19 mouse cellular contexts compared by ENCODE assay signal in genomic region chr4:141129190-141129710, GRCm38 (mm10). TPM values are rescaled to one million over a fixed set of nuclear protein-coding genes. Genes with fewer than 3 reads are reported as not detected.
DNase-seq lines count a peak whose midpoint lies in the region; ATAC-seq and TF ChIP-seq lines count a peak whose summit lies in the region.
"Had no signal": no experiment of that assay in that cellular context is flagged by ENCODE, and none has a peak within 500 bp of the region (broad histone marks: within the 10 kb centered on the region; RNA-seq: fewer than 3 reads in every experiment).

No protein-coding gene starts in this region.

- WGBS in lung, embryonic 16.5 days, result 39% methylated on average over 6 of the region's 6 CpGs
- 55% methylated on average over 6 of the region's 6 CpGs for WGBS in liver, embryonic 12.5 days (ENCODE audit: insufficient replicate concordance)
- 18% methylated on average over 6 of the region's 6 CpGs for WGBS in stomach, postnatal 0 days

- peak; percentile 29 for DNase-seq in embryo, embryonic 10 days (ENCODE audit: low spot score)
- no peak for DNase-seq in embryo, embryonic 9.5 days (ENCODE audit: extremely low spot score)
- DNase-seq in lung, postnatal 4 days, result no peak
- DNase-seq in stomach, postnatal 0 days (ENCODE audit: low spot score), result peak; percentile 72
- DNase-seq in frontal cortex, adult 2 months (ENCODE audit: extremely low spot score in 1 of 2, low spot score in 1 of 2), result no peak
- no peak for DNase-seq in ovary, adult 18-20 months (ENCODE audit: low spot score)
- DNase-seq: adrenal gland, adult 8-10 months; cerebellum, adult 8-10 months; gastrocnemius, postnatal 14 days; heart, postnatal 4 days; kidney, adult 11 months had no signal

- ATAC-seq in lung, embryonic 16.5 days (ENCODE audit: low read depth), result peak; percentile 15; the same call in 1 of the 2 replicates
- no peak for ATAC-seq in liver, embryonic 12.5 days
- ATAC-seq in stomach, postnatal 0 days (ENCODE audit: low FRiP score, low TSS enrichment), result peak; percentile 22; the same call in 1 of the 2 replicates
- ATAC-seq: forebrain, embryonic 13.5 days had no signal

- H3K4me1 ChIP-seq in lung, embryonic 16.5 days (replicated peaks; ENCODE audit: control insufficient read depth, insufficient read depth, low read length), result peaks cover 48% of the 10 kb centered on the region
- H3K4me1 ChIP-seq in liver, embryonic 12.5 days, result peaks cover 74% of the 10 kb centered on the region
- peaks cover 9% of the 10 kb centered on the region for H3K4me1 ChIP-seq in stomach, postnatal 0 days (replicated peaks; ENCODE audit: control insufficient read depth, insufficient read depth)

- TF ChIP-seq CTCF in stomach, postnatal 0 days (IDR thresholded peaks at IDR 0.05; ENCODE audit: low read depth), result no peak

- H3K4me2 ChIP-seq in lung, embryonic 16.5 days (ENCODE audit: low read depth, low read length), result no peak overlapping the region
- H3K4me2 ChIP-seq in liver, embryonic 12.5 days, result no peak overlapping the region
- no peak overlapping the region for H3K4me2 ChIP-seq in stomach, postnatal 0 days (replicated peaks; ENCODE audit: low read depth)
- H3K4me2 ChIP-seq: forebrain, embryonic 13.5 days; heart, embryonic 12.5 days; midbrain, embryonic 12.5 days had no signal

- H3K36me3 ChIP-seq in lung, embryonic 16.5 days (ENCODE audit: control insufficient read depth, insufficient read depth, low read length), result no peaks in the 10 kb centered on the region
- H3K36me3 ChIP-seq in liver, embryonic 12.5 days, result peaks cover 25% of the 10 kb centered on the region
- H3K36me3 ChIP-seq in stomach, postnatal 0 days (ENCODE audit: control insufficient read depth, insufficient read depth, low read length), result no peaks in the 10 kb centered on the region

- no peak overlapping the region; the same call in 1 of the 2 replicates for H3K9ac ChIP-seq in lung, embryonic 16.5 days (ENCODE audit: low read length)
- no peak overlapping the region for H3K9ac ChIP-seq in liver, embryonic 12.5 days
- H3K9ac ChIP-seq in stomach, postnatal 0 days (ENCODE audit: low read length), result no peak overlapping the region
- H3K9ac ChIP-seq: forebrain, embryonic 13.5 days; heart, embryonic 12.5 days; midbrain, embryonic 12.5 days had no signal

- no peaks in the 10 kb centered on the region for H3K9me3 ChIP-seq in lung, embryonic 16.5 days (ENCODE audit: control insufficient read depth, low read length)
- no peaks in the 10 kb centered on the region for H3K9me3 ChIP-seq in liver, embryonic 12.5 days (replicated peaks)
- H3K9me3 ChIP-seq in stomach, postnatal 0 days (ENCODE audit: control insufficient read depth, low read length), result no peaks in the 10 kb centered on the region
- H3K9me3 ChIP-seq: forebrain, embryonic 13.5 days; heart, embryonic 12.5 days; midbrain, embryonic 12.5 days had no signal

- no peak overlapping the region for H3K4me3 ChIP-seq in lung, embryonic 16.5 days (ENCODE audit: low read length)
- H3K4me3 ChIP-seq in liver, embryonic 12.5 days, result no peak overlapping the region
- no peak overlapping the region for H3K4me3 ChIP-seq in stomach, postnatal 0 days (ENCODE audit: low read depth, low read length)
- H3K4me3 ChIP-seq: forebrain, embryonic 13.5 days; heart, embryonic 12.5 days; layer of hippocampus, adult 2 months; midbrain, embryonic 12.5 days had no signal

- H3K27me3 ChIP-seq in lung, embryonic 16.5 days (ENCODE audit: control insufficient read depth, insufficient read depth, low read depth, low read length), result no peaks in the 10 kb centered on the region
- H3K27me3 ChIP-seq in liver, embryonic 12.5 days (replicated peaks), result no peaks in the 10 kb centered on the region
- H3K27me3 ChIP-seq in stomach, postnatal 0 days (ENCODE audit: control insufficient read depth, insufficient read depth, low read length), result no peaks in the 10 kb centered on the region
- H3K27me3 ChIP-seq: forebrain, embryonic 13.5 days; heart, embryonic 12.5 days; midbrain, embryonic 12.5 days had no signal

- no peak for TF ChIP-seq EP300 in stomach, postnatal 0 days (optimal IDR thresholded peaks at IDR 0.05)

- H3K27ac ChIP-seq in lung, embryonic 16.5 days (ENCODE audit: low read length), result peak overlapping the region; percentile 67
- peak overlapping the region; percentile 33; the same call in 1 of the 2 replicates for H3K27ac ChIP-seq in liver, embryonic 12.5 days
- H3K27ac ChIP-seq in stomach, postnatal 0 days (replicated peaks), result peak overlapping the region; percentile 65; the same call in 1 of the 2 replicates
- H3K27ac ChIP-seq: forebrain, embryonic 13.5 days; layer of hippocampus, adult 2 months; midbrain, embryonic 12.5 days had no signal

RNA-seq across cellular contexts. Expression of gene Szrd1, which starts 10.3 kb away (rescaled TPM):
- 42.4 and 44.6 TPM in 2 replicates for polyA plus RNA-seq in lung, embryonic 16.5 days (2015; fragmentation: Nextera tagmentation; extraction: Ambion mirVana)
- polyA plus RNA-seq in liver, embryonic 12.5 days (2016; fragmentation: Nextera tagmentation; extraction: Ambion mirVana), result 21.3 and 22.1 TPM in 2 replicates
- polyA plus RNA-seq in stomach, postnatal 0 days (2015; fragmentation: Nextera tagmentation; extraction: Ambion mirVana), result 28.6 and 29.6 TPM in 2 replicates
- polyA plus RNA-seq in frontal cortex, adult 2 months (2012; rRNA removed), result 22.3 and 23.0 TPM in 2 replicates

RNA-seq across cellular contexts. Expression of gene Fbxo42, which starts 18.5 kb away (rescaled TPM):
- 19.3 and 21.1 TPM in 2 replicates for polyA plus RNA-seq in lung, embryonic 16.5 days (2015; fragmentation: Nextera tagmentation; extraction: Ambion mirVana)
- 21.6 and 26.0 TPM in 2 replicates for polyA plus RNA-seq in liver, embryonic 12.5 days (2016; fragmentation: Nextera tagmentation; extraction: Ambion mirVana)
- 9.8 and 11.5 TPM in 2 replicates for polyA plus RNA-seq in stomach, postnatal 0 days (2015; fragmentation: Nextera tagmentation; extraction: Ambion mirVana)
- 20.9 and 21.0 TPM in 2 replicates for polyA plus RNA-seq in frontal cortex, adult 2 months (2012; rRNA removed)

RNA-seq across cellular contexts. Expression of gene Spata21, which starts 41.1 kb away (rescaled TPM):
- 0.14 and 0.51 TPM in 2 replicates for polyA plus RNA-seq in lung, embryonic 16.5 days (2015; fragmentation: Nextera tagmentation; extraction: Ambion mirVana)
- 0.05 TPM in 1 of 2 replicates, not detected in the other for polyA plus RNA-seq in liver, embryonic 12.5 days (2016; fragmentation: Nextera tagmentation; extraction: Ambion mirVana)
- 0.05 and 0.11 TPM in 2 replicates for polyA plus RNA-seq in stomach, postnatal 0 days (2015; fragmentation: Nextera tagmentation; extraction: Ambion mirVana)
- 0.36 and 0.50 TPM in 2 replicates for polyA plus RNA-seq in frontal cortex, adult 2 months (2012; rRNA removed)
- polyA plus RNA-seq: heart, embryonic 12.5 days; small intestine, adult 2 months; urinary bladder, adult 2 months had no signal

RNA-seq across cellular contexts. Expression of gene Necap2, which starts 51.1 kb away (rescaled TPM):
- polyA plus RNA-seq in lung, embryonic 16.5 days (2015; fragmentation: Nextera tagmentation; extraction: Ambion mirVana), result 108 and 116 TPM in 2 replicates
- polyA plus RNA-seq in liver, embryonic 12.5 days (2016; fragmentation: Nextera tagmentation; extraction: Ambion mirVana), result 136 and 143 TPM in 2 replicates
- 77.7 and 81.1 TPM in 2 replicates for polyA plus RNA-seq in stomach, postnatal 0 days (2015; fragmentation: Nextera tagmentation; extraction: Ambion mirVana)
- 55.7 and 60.3 TPM in 2 replicates for polyA plus RNA-seq in frontal cortex, adult 2 months (2012; rRNA removed)

Comparison
In these comparisons a context has a peak if more than half of its experiments do, and no peak if none do; other contexts are left out.
1. DNase-seq: peak in embryo, embryonic 10 days (single experiment) and stomach, postnatal 0 days (single experiment); none in embryo, embryonic 9.5 days (single experiment), lung, postnatal 4 days (0 of 2), frontal cortex, adult 2 months (0 of 2) and ovary, adult 18-20 months (single experiment).
2. Peak in every context shown above with its lines, with median percentiles within 50 percentile points of each other: H3K27ac ChIP-seq.